Mouse (Mus musculus) left cerebral cortex, postnatal 10 days (tissue): ENCODE measurements around the gene Colec11. TPM values are rescaled to one million over a fixed set of nuclear protein-coding genes. Genes with fewer than 3 reads are reported as not detected.

ENCODE experiments used
- total RNA-seq, 2 experiments: library from RNA; stranded (reverse); gene quantifications; 2 replicates each; pipeline ENCODE4 v1.2.3; 2021

Gene Colec11
- total RNA-seq, 2 experiments from 2014 or later, result 0.41 to 0.47 TPM

Other genes with a start within 250 kb of the Colec11 start
- gene Dcdc2c, start 71.0 kb downstream of the Colec11 start, total RNA-seq, result under 1 TPM; 0.45 to 0.88 TPM
- under 1 TPM; 0.60 to 0.85 TPM for gene Allc, start 40.9 kb downstream of the Colec11 start, total RNA-seq
- gene Rps7, start 12.6 kb upstream of the Colec11 start, total RNA-seq, result 100 to 1,000 TPM; 325 to 344 TPM
- 10 to 100 TPM; 10.9 to 12.6 TPM for gene Rnaseh1, start 26.2 kb upstream of the Colec11 start, total RNA-seq
- 10 to 100 TPM; 11.9 to 15.9 TPM for gene Adi1, start 51.9 kb upstream of the Colec11 start, total RNA-seq
- gene Trappc12, start 127.1 kb upstream of the Colec11 start, total RNA-seq, result 10 to 100 TPM; 51.2 to 52.9 TPM
- gene Eipr1, start 128.4 kb upstream of the Colec11 start, total RNA-seq, result 10 to 100 TPM; 51.4 to 57.0 TPM